Mouse (Mus musculus) fat pad, adult 2 months (tissue): ENCODE data around the gene Med31.

Source experiments
- DNase-seq: peaks from one replicate; pipeline ENCODE4 v3.0.0-alpha.2; 2011; ENCODE audit warnings: low read depth, low spot score; ENCODE audit errors: extremely low read depth

The Med31 gene

GRCm38 (mm10) chr11:72215410-72215797 is at the start of gene Med31:
Gene Med31 (minus strand): TSS chr11:72215592.
- DNase-seq = no peak

GRCm38 (mm10) chr11:72256441-72256840 is 41.0 kb upstream of the Med31 start:
- no peak for DNase-seq

GRCm38 (mm10) chr11:72255629-72256028 is 40.2 kb upstream of the Med31 start:
- no peak for DNase-seq

GRCm38 (mm10) chr11:72245196-72245753 is 29.9 kb upstream of the Med31 start:
- no peak for DNase-seq

GRCm38 (mm10) chr11:72240062-72240860 is 24.9 kb upstream of the Med31 start:
- no peak for DNase-seq

- DNase-seq = no peak
Observed at GRCm38 (mm10) chr11:72234013-72234412, 18.6 kb upstream of the Med31 start.

GRCm38 (mm10) chr11:72232991-72233390 is 17.6 kb upstream of the Med31 start:
- no peak for DNase-seq

- DNase-seq = no peak
Observed at GRCm38 (mm10) chr11:72232068-72232467, 16.7 kb upstream of the Med31 start.

- DNase-seq = no peak
Observed at GRCm38 (mm10) chr11:72228513-72228912, 13.1 kb upstream of the Med31 start.

- no peak for DNase-seq
Observed at GRCm38 (mm10) chr11:72226901-72227300, 11.5 kb upstream of the Med31 start.

- no peak for DNase-seq
Observed at GRCm38 (mm10) chr11:72226020-72226791, 10.8 kb upstream of the Med31 start.

GRCm38 (mm10) chr11:72224865-72225264 is 9.5 kb upstream of the Med31 start:
- no peak for DNase-seq

GRCm38 (mm10) chr11:72223414-72223813 is 8.0 kb upstream of the Med31 start:
- no peak for DNase-seq

- DNase-seq = no peak
Observed at GRCm38 (mm10) chr11:72221278-72221677, 5.9 kb upstream of the Med31 start.

- no peak for DNase-seq
Observed at GRCm38 (mm10) chr11:72217116-72217515, 1.7 kb upstream of the Med31 start.

GRCm38 (mm10) chr11:72214591-72215409 is 592 bp downstream of the Med31 start:
- DNase-seq = no peak

GRCm38 (mm10) chr11:72207834-72208377 is 7.5 kb downstream of the Med31 start:
- DNase-seq = no peak

- no peak for DNase-seq
Observed at GRCm38 (mm10) chr11:72207204-72207833, 8.1 kb downstream of the Med31 start, which contains the start of the genes 4933427D14Rik and Txndc17. Gene 4933427D14Rik (minus strand): TSS chr11:72207459. Gene Txndc17 (plus strand): TSS chr11:72207547.

GRCm38 (mm10) chr11:72206341-72207203 is 8.8 kb downstream of the Med31 start, which contains the start of gene Gm43951:
Gene Gm43951 (minus strand): TSS chr11:72206840.
- no peak for DNase-seq
